Mouse (Mus musculus): ENCODE results near the gene Abcc1. TPM values are rescaled to one million over a fixed set of nuclear protein-coding genes. Genes with fewer than 3 reads are reported as not detected.

The Abcc1 gene
- polyA plus RNA-seq, 1 experiment: 9.1 TPM

DNA sequence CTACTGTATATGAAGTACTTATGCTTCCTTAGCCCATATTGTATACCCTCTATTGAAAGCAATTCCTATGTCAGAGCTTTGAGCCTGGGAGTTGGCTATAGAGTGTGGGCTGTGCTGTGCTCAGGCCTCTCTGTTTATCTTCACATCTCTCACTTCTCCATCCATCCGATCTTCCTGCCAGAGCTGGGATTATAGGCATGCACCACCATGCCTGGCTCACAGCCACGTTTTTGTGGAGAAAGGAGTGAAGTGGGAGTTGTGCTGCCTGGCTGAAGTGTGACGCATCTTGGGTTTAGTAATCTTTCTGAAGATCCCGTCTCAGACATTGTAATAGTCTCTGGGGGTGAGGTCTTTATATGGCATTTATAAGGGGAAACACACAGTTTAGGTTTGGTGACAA, 88.5 kb downstream of the Abcc1 start:
- H3K4me3 ChIP-seq (replicated peaks; ENCODE audit: control insufficient read depth, low read depth, low read length): no peak overlapping the region
- 86% methylated on average over 4 of the region's 4 CpGs for WGBS
- no peak overlapping the region for H3K27ac ChIP-seq (ENCODE audit: control insufficient read depth, insufficient read depth, low read depth, low read length, poor library complexity)
- H3K4me1 ChIP-seq (ENCODE audit: control insufficient read depth, insufficient read depth, low read length): no peaks in the 10 kb centered on the region
- TF ChIP-seq POLR2A (IDR thresholded peaks at IDR 0.05; ENCODE audit: borderline replicate concordance, control insufficient read depth, low read depth, low read length) (no peak), CTCF (IDR thresholded peaks at IDR 0.05; ENCODE audit: control insufficient read depth, insufficient read depth, low read length) (no peak)

GRCm38 (mm10) chr16:14451374-14452046, 90.2 kb downstream of the Abcc1 start:
- TF ChIP-seq CTCF (IDR thresholded peaks at IDR 0.05; ENCODE audit: control insufficient read depth, insufficient read depth, low read length) (no peak), POLR2A (IDR thresholded peaks at IDR 0.05; ENCODE audit: borderline replicate concordance, control insufficient read depth, low read depth, low read length) (no peak)
- Histone ChIP-seq H3K27ac (ENCODE audit: control insufficient read depth, insufficient read depth, low read depth, low read length, poor library complexity) (no peak overlapping the region), H3K4me1 (ENCODE audit: control insufficient read depth, insufficient read depth, low read length) (no peaks in the 10 kb centered on the region), H3K4me3 (replicated peaks; ENCODE audit: control insufficient read depth, low read depth, low read length) (no peak overlapping the region)
- 70% methylated on average over 5 of the region's 5 CpGs for WGBS

GRCm38 (mm10) chr16:14462535-14462934, 101.2 kb downstream of the Abcc1 start:
- H3K27ac ChIP-seq (ENCODE audit: control insufficient read depth, insufficient read depth, low read depth, low read length, poor library complexity): no peak overlapping the region
- 64% methylated on average over 2 of the region's 2 CpGs for WGBS
- no peak overlapping the region for H3K4me3 ChIP-seq (replicated peaks; ENCODE audit: control insufficient read depth, low read depth, low read length)
- H3K4me1 ChIP-seq (ENCODE audit: control insufficient read depth, insufficient read depth, low read length): no peaks in the 10 kb centered on the region
- TF ChIP-seq CTCF (IDR thresholded peaks at IDR 0.05; ENCODE audit: control insufficient read depth, insufficient read depth, low read length): no peak
- no peak for TF ChIP-seq POLR2A (IDR thresholded peaks at IDR 0.05; ENCODE audit: borderline replicate concordance, control insufficient read depth, low read depth, low read length)

DNA sequence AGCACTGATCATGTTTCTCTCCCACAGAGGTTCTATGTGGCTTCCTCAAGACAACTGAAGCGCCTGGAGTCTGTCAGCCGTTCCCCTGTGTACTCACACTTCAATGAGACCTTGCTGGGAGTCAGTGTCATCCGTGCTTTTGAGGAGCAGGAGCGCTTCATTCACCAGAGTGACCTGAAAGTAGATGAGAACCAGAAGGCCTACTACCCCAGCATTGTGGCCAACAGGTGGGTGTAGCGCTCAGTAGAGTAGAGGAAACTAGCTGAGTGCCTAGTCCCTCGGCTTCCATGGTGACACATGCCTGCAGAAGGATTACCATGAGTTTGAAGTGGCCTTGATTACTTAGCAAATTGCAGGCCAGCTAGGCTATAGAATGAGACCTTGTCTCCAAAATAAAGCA, 103.7 kb downstream of the Abcc1 start:
- WGBS: 93% methylated on average over 6 of the region's 6 CpGs
- TF ChIP-seq CTCF (IDR thresholded peaks at IDR 0.05; ENCODE audit: control insufficient read depth, insufficient read depth, low read length): no peak
- no peak for TF ChIP-seq POLR2A (IDR thresholded peaks at IDR 0.05; ENCODE audit: borderline replicate concordance, control insufficient read depth, low read depth, low read length)

DNA sequence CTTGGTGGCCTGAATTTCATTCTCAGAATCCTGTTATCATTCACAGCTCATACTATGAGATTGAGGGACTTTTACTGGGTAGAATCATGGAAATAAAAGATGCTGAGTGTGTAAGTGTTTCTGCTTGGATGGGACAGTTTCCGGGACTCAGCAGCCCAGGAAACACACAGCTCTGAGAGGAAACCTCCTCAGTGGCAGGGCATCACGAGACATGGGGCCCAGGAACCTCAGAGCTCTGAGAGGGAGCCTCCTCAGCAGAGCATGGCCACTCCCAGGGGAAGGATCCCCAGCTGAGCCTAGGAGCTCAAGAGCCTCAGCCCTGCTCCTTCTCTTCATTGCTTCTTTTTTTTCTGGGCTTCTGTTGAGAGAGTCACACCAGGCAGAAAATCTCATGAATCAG, 107.0 kb downstream of the Abcc1 start:
- Histone ChIP-seq H3K4me1 (ENCODE audit: control insufficient read depth, insufficient read depth, low read length) (no peaks in the 10 kb centered on the region), H3K27ac (ENCODE audit: control insufficient read depth, insufficient read depth, low read depth, low read length, poor library complexity) (no peak overlapping the region), H3K4me3 (replicated peaks; ENCODE audit: control insufficient read depth, low read depth, low read length) (no peak overlapping the region)
- TF ChIP-seq CTCF (IDR thresholded peaks at IDR 0.05; ENCODE audit: control insufficient read depth, insufficient read depth, low read length) (no peak), POLR2A (IDR thresholded peaks at IDR 0.05; ENCODE audit: borderline replicate concordance, control insufficient read depth, low read depth, low read length) (no peak)
- 76% methylated on average over 2 of the region's 2 CpGs for WGBS

More for the DNA sequence above, 103.7 kb downstream of the Abcc1 start:
- no peak overlapping the region for H3K4me3 ChIP-seq (replicated peaks; ENCODE audit: control insufficient read depth, low read depth, low read length)
- H3K27ac ChIP-seq (ENCODE audit: control insufficient read depth, insufficient read depth, low read depth, low read length, poor library complexity): no peak overlapping the region
- no peaks in the 10 kb centered on the region for H3K4me1 ChIP-seq (ENCODE audit: control insufficient read depth, insufficient read depth, low read length)

GRCm38 (mm10) chr16:14468841-14469240, 107.5 kb downstream of the Abcc1 start:
- WGBS: 82% methylated on average over 5 of the region's 5 CpGs
- TF ChIP-seq POLR2A (IDR thresholded peaks at IDR 0.05; ENCODE audit: borderline replicate concordance, control insufficient read depth, low read depth, low read length) (no peak), CTCF (IDR thresholded peaks at IDR 0.05; ENCODE audit: control insufficient read depth, insufficient read depth, low read length) (no peak)
- Histone ChIP-seq H3K4me3 (replicated peaks; ENCODE audit: control insufficient read depth, low read depth, low read length) (no peak overlapping the region), H3K4me1 (ENCODE audit: control insufficient read depth, insufficient read depth, low read length) (no peaks in the 10 kb centered on the region), H3K27ac (ENCODE audit: control insufficient read depth, insufficient read depth, low read depth, low read length, poor library complexity) (no peak overlapping the region)

DNA sequence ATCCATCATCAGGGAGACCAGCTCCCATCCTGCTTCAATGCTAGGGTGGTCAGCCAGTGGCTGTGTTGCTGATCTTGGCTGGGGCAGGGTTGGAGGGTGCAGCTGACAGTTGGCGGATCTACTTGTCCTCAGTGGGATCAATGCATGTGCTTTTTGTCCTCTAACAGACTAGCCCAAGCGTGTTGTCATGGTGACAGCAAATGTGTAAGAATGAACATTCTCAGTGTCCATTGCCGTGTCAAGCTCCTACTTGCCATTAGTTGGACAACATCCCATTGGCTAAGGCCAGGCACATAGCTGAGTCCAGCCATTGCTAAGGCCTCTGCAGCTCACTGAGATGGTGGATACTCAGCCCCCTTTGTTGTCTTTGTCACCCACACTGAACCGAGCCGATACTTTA, 110.8 kb downstream of the Abcc1 start:
- 0 out of 2 replicates have a peak, but pooled peaks cover 2% of the 10 kb centered on the region for H3K4me1 ChIP-seq (ENCODE audit: control insufficient read depth, insufficient read depth, low read length)
- no peak overlapping the region for H3K27ac ChIP-seq (ENCODE audit: control insufficient read depth, insufficient read depth, low read depth, low read length, poor library complexity)
- TF ChIP-seq POLR2A (IDR thresholded peaks at IDR 0.05; ENCODE audit: borderline replicate concordance, control insufficient read depth, low read depth, low read length) (no peak), CTCF (IDR thresholded peaks at IDR 0.05; ENCODE audit: control insufficient read depth, insufficient read depth, low read length) (no peak)
- 86% methylated on average over 5 of the region's 5 CpGs for WGBS
- H3K4me3 ChIP-seq (replicated peaks; ENCODE audit: control insufficient read depth, low read depth, low read length): no peak overlapping the region

DNA sequence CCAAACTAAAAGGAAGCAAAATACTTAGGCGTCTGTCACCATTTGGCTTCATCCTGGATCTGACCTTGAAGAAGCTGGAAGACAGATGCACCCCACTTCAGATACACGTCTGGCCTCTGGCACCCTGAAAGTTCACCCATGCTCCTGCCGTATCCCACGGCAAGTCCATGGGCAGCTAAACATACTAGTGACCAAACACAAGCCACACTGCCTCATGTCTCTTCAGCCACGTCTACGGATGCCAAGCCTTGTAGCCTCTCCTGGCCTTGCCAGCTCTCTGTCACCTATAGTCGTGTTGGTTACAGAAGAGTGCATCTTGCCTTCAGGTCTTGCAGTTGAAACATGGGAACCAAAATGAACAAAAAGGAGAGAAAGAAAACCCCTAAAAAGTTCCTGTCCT, 112.3 kb downstream of the Abcc1 start:
- TF ChIP-seq POLR2A (IDR thresholded peaks at IDR 0.05; ENCODE audit: borderline replicate concordance, control insufficient read depth, low read depth, low read length): no peak
- TF ChIP-seq CTCF (IDR thresholded peaks at IDR 0.05; ENCODE audit: control insufficient read depth, insufficient read depth, low read length): no peak
- H3K4me1 ChIP-seq (ENCODE audit: control insufficient read depth, insufficient read depth, low read length): peaks cover 2% of the 10 kb centered on the region; the same call in 1 of the 2 replicates
- 88% methylated on average over 7 of the region's 7 CpGs for WGBS
- H3K4me3 ChIP-seq (replicated peaks; ENCODE audit: control insufficient read depth, low read depth, low read length): no peak overlapping the region
- H3K27ac ChIP-seq (ENCODE audit: control insufficient read depth, insufficient read depth, low read depth, low read length, poor library complexity): no peak overlapping the region
